Mouse (Mus musculus): Measurements from ENCODE around the gene Hspa1a.
"Not testable (repeated sequence)": the region's sequence is repeated elsewhere in the genome, so short reads cannot be mapped to it uniquely, and the experiment has no call there.

Gene Hspa1a

GRCm38 (mm10) chr17:35001452-35002152, 29.6 kb upstream of the Hspa1a start:
- no peak for DNase-seq (ENCODE audit: low read depth, low spot score)

GRCm38 (mm10) chr17:35000717-35001451, 28.9 kb upstream of the Hspa1a start, which contains the start of gene Vars:
Gene Vars, plus strand, starts transcription at chr17:35000987.
- DNase-seq (ENCODE audit: low read depth, low spot score) = peak; percentile 92

- DNase-seq (ENCODE audit: low read depth, low spot score) = not testable (repeated sequence)
Measured at GRCm38 (mm10) chr17:34999871-35000716, 28.1 kb upstream of the Hspa1a start.

- no peak for DNase-seq (ENCODE audit: low read depth, low spot score)
Measured at GRCm38 (mm10) chr17:34998526-34999430, 26.8 kb upstream of the Hspa1a start.

- no peak for DNase-seq (ENCODE audit: low read depth, low spot score)
Measured at GRCm38 (mm10) chr17:34997142-34997483, 25.2 kb upstream of the Hspa1a start.

- DNase-seq (ENCODE audit: low read depth, low spot score) = no peak
Measured at GRCm38 (mm10) chr17:34996411-34997141, 24.6 kb upstream of the Hspa1a start.

- DNase-seq (ENCODE audit: low read depth, low spot score) = not testable (repeated sequence)
Measured at GRCm38 (mm10) chr17:34995927-34996326, 24.0 kb upstream of the Hspa1a start.

- DNase-seq (ENCODE audit: low read depth, low spot score) = not testable (repeated sequence)
Measured at GRCm38 (mm10) chr17:34995192-34995591, 23.2 kb upstream of the Hspa1a start.

GRCm38 (mm10) chr17:34994751-34995150, 22.8 kb upstream of the Hspa1a start:
- no peak for DNase-seq (ENCODE audit: low read depth, low spot score)

GRCm38 (mm10) chr17:34984218-34984617, 12.3 kb upstream of the Hspa1a start:
- peak; percentile 52 for DNase-seq (ENCODE audit: low read depth, low spot score)

GRCm38 (mm10) chr17:34982328-34982727, 10.4 kb upstream of the Hspa1a start:
- no peak for DNase-seq (ENCODE audit: low read depth, low spot score)

- peak; percentile 92 for DNase-seq (ENCODE audit: low read depth, low spot score)
Measured at GRCm38 (mm10) chr17:34981690-34982180, 9.8 kb upstream of the Hspa1a start, which contains the start of gene Lsm2. Gene Lsm2, plus strand, starts transcription at chr17:34981862.

- DNase-seq (ENCODE audit: low read depth, low spot score) = peak; percentile 66
Measured at GRCm38 (mm10) chr17:34980655-34981054, 8.7 kb upstream of the Hspa1a start.

GRCm38 (mm10) chr17:34979631-34980030, 7.7 kb upstream of the Hspa1a start:
- DNase-seq (ENCODE audit: low read depth, low spot score) = no peak

GRCm38 (mm10) chr17:34978239-34978638, 6.3 kb upstream of the Hspa1a start:
- no peak for DNase-seq (ENCODE audit: low read depth, low spot score)

GRCm38 (mm10) chr17:34977000-34977399, 5.0 kb upstream of the Hspa1a start:
- DNase-seq (ENCODE audit: low read depth, low spot score) = no peak

- no peak for DNase-seq (ENCODE audit: low read depth, low spot score)
Measured at GRCm38 (mm10) chr17:34975581-34976492, 3.9 kb upstream of the Hspa1a start.

GRCm38 (mm10) chr17:34971694-34972068, 275 bp downstream of the Hspa1a start:
- DNase-seq (ENCODE audit: low read depth, low spot score) = not testable (repeated sequence)

- not testable (repeated sequence) for DNase-seq (ENCODE audit: low read depth, low spot score)
Measured at GRCm38 (mm10) chr17:34970850-34971249, 1.1 kb downstream of the Hspa1a start.
